Mouse (Mus musculus): ENCODE data around the gene Dock1. TPM values are rescaled to one million over a fixed set of nuclear protein-coding genes. Genes with fewer than 3 reads are reported as not detected.

The Dock1 gene
- total and polyA plus RNA-seq, 2 experiments from 2014 or later: 8.0 to 15.2 TPM

- no peaks in the 10 kb centered on the region for H3K27me3 ChIP-seq (ENCODE audit: insufficient read depth, low read length)
- H3K9me3 ChIP-seq (ENCODE audit: low read length): no peaks in the 10 kb centered on the region
- H3K4me1 ChIP-seq (ENCODE audit: insufficient read depth, low read length): no peaks in the 10 kb centered on the region; the same call in 1 of the 2 replicates
- H3K9ac ChIP-seq (replicated peaks; ENCODE audit: low read length): no peak overlapping the region
- ATAC-seq (no peak), DNase-seq (ENCODE audit: low spot score) (no peak)
- H3K4me3 ChIP-seq (ENCODE audit: low read length): no peak overlapping the region
- H3K36me3 ChIP-seq (ENCODE audit: insufficient read depth, low read length): no peaks in the 10 kb centered on the region
- no peak for TF ChIP-seq CTCF (IDR thresholded peaks at IDR 0.05; ENCODE audit: low read depth)
- no peak overlapping the region for H3K4me2 ChIP-seq (ENCODE audit: low read depth, low read length)
- H3K27ac ChIP-seq: no peak overlapping the region
- 57% methylated on average over 4 of the region's 4 CpGs for WGBS
These were observed 7.4 kb downstream of the Dock1 start for GRCm38 (mm10) chr7:134677852-134678251.

GRCm38 (mm10) chr7:134679314-134680158, 9.1 kb downstream of the Dock1 start:
- 35% methylated on average over 13 of the region's 13 CpGs for WGBS
- Histone ChIP-seq H3K9me3 (ENCODE audit: low read length) (no peaks in the 10 kb centered on the region), H3K9ac (replicated peaks; ENCODE audit: low read length) (no peak overlapping the region), H3K4me2 (ENCODE audit: low read depth, low read length) (no peak overlapping the region), H3K36me3 (ENCODE audit: insufficient read depth, low read length) (no peaks in the 10 kb centered on the region), H3K27me3 (ENCODE audit: insufficient read depth, low read length) (no peaks in the 10 kb centered on the region), H3K4me1 (ENCODE audit: insufficient read depth, low read length) (no peaks in the 10 kb centered on the region), H3K27ac (no peak overlapping the region), H3K4me3 (ENCODE audit: low read length) (no peak overlapping the region)
- ATAC-seq: no peak
- no peak for DNase-seq (ENCODE audit: low spot score)
- TF ChIP-seq CTCF (IDR thresholded peaks at IDR 0.05; ENCODE audit: low read depth): no peak

DNA sequence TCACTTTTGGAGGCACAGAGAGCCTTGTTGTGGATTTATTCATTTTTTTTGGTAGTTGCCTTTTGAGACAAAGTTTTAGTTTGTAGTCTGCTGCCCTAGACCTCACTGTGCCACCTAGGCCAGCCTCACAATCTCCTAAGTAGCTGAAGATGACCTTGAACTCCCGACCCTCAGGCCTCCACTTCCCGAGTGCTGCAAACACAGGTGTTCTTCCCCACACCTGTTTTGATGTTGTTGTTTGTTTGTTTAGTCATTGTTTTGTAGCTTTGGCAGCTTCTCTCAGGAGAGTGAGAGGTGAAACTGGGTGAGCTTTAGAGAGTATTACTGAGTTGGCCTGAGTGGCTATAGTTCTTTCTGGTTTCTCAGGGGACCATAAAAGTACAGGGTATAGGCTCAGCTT, 9.7 kb downstream of the Dock1 start:
- Histone ChIP-seq H3K4me1 (ENCODE audit: insufficient read depth, low read length) (no peaks in the 10 kb centered on the region), H3K9me3 (ENCODE audit: low read length) (no peaks in the 10 kb centered on the region), H3K9ac (replicated peaks; ENCODE audit: low read length) (no peak overlapping the region), H3K27ac (no peak overlapping the region), H3K36me3 (ENCODE audit: insufficient read depth, low read length) (no peaks in the 10 kb centered on the region), H3K27me3 (ENCODE audit: insufficient read depth, low read length) (no peaks in the 10 kb centered on the region), H3K4me3 (ENCODE audit: low read length) (no peak overlapping the region), H3K4me2 (ENCODE audit: low read depth, low read length) (no peak overlapping the region)
- WGBS: 80% methylated on average over 2 of the region's 2 CpGs
- no peak for ATAC-seq
- no peak for TF ChIP-seq CTCF (IDR thresholded peaks at IDR 0.05; ENCODE audit: low read depth)
- DNase-seq (ENCODE audit: low spot score): no peak

- H3K4me1 ChIP-seq (ENCODE audit: insufficient read depth, low read length): no peaks in the 10 kb centered on the region
- H3K4me3 ChIP-seq (ENCODE audit: low read length): no peak overlapping the region
- DNase-seq (ENCODE audit: low spot score): no peak
- no peak overlapping the region for H3K4me2 ChIP-seq (ENCODE audit: low read depth, low read length)
- H3K36me3 ChIP-seq (ENCODE audit: insufficient read depth, low read length): no peaks in the 10 kb centered on the region
- no peak for ATAC-seq
- no peak for TF ChIP-seq CTCF (IDR thresholded peaks at IDR 0.05; ENCODE audit: low read depth)
- H3K9ac ChIP-seq (replicated peaks; ENCODE audit: low read length): no peak overlapping the region
- H3K27ac ChIP-seq: no peak overlapping the region
- WGBS: 87% methylated on average over 12 of the region's 12 CpGs
- H3K27me3 ChIP-seq (ENCODE audit: insufficient read depth, low read length): no peaks in the 10 kb centered on the region
- H3K9me3 ChIP-seq (ENCODE audit: low read length): no peaks in the 10 kb centered on the region
These were observed 11.5 kb downstream of the Dock1 start for GRCm38 (mm10) chr7:134681729-134682527.

DNA sequence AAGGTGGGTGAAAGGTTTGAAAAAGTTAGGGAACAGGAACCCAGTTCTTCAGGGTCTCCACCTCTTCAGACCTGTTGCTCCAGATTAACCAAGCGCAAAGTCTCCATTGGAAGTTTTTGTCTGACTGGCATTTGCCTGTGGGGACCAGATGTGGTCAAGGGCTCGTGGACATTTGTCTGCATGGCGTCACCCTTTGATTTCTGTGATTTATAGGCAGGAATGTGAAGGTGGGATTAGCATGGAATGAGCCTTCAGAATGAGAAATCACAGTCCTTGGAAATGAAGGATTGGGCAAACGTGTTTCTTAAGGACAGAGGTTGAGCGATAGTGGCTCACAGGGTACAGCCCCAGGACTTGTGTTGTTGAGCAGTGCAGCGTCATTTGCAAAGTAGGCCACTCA, 17.9 kb downstream of the Dock1 start:
- no peak overlapping the region for H3K27ac ChIP-seq
- ATAC-seq (no peak), DNase-seq (ENCODE audit: low spot score) (no peak)
- 91% methylated on average over 6 of the region's 6 CpGs for WGBS
- H3K9me3 ChIP-seq (ENCODE audit: low read length): no peaks in the 10 kb centered on the region
- H3K36me3 ChIP-seq (ENCODE audit: insufficient read depth, low read length): no peaks in the 10 kb centered on the region
- H3K4me1 ChIP-seq (ENCODE audit: insufficient read depth, low read length): no peaks in the 10 kb centered on the region
- no peak overlapping the region for H3K9ac ChIP-seq (replicated peaks; ENCODE audit: low read length)
- H3K4me2 ChIP-seq (ENCODE audit: low read depth, low read length): no peak overlapping the region
- no peak overlapping the region for H3K4me3 ChIP-seq (ENCODE audit: low read length)
- no peaks in the 10 kb centered on the region for H3K27me3 ChIP-seq (ENCODE audit: insufficient read depth, low read length)
- no peak for TF ChIP-seq CTCF (IDR thresholded peaks at IDR 0.05; ENCODE audit: low read depth)

GRCm38 (mm10) chr7:134690118-134690517, 19.7 kb downstream of the Dock1 start:
- DNase-seq (ENCODE audit: low spot score) (no peak), ATAC-seq (no peak)
- no peaks in the 10 kb centered on the region for H3K4me1 ChIP-seq (ENCODE audit: insufficient read depth, low read length)
- no peak for TF ChIP-seq CTCF (IDR thresholded peaks at IDR 0.05; ENCODE audit: low read depth)
- WGBS: 80% methylated on average over 5 of the region's 5 CpGs
- no peaks in the 10 kb centered on the region for H3K9me3 ChIP-seq (ENCODE audit: low read length)
- H3K27ac ChIP-seq: no peak overlapping the region
- H3K9ac ChIP-seq (replicated peaks; ENCODE audit: low read length): no peak overlapping the region
- no peak overlapping the region for H3K4me2 ChIP-seq (ENCODE audit: low read depth, low read length)
- H3K36me3 ChIP-seq (ENCODE audit: insufficient read depth, low read length): no peaks in the 10 kb centered on the region
- H3K27me3 ChIP-seq (ENCODE audit: insufficient read depth, low read length): no peaks in the 10 kb centered on the region
- no peak overlapping the region for H3K4me3 ChIP-seq (ENCODE audit: low read length)

All from hindbrain, postnatal 0 days (tissue).